In genomic region chr14:121508929-121509328, GRCm38 (mm10) we compare ENCODE assay signal across 29 mouse cellular contexts. TPM values are rescaled to one million over a fixed set of nuclear protein-coding genes. Genes with fewer than 3 reads are reported as not detected.
DNase-seq lines count a peak whose midpoint lies in the region; ATAC-seq and TF ChIP-seq lines count a peak whose summit lies in the region.
"Had no signal": no experiment of that assay in that cellular context is flagged by ENCODE, and none has a peak within 500 bp of the region (broad histone marks: within the 10 kb centered on the region; RNA-seq: fewer than 3 reads in every experiment).

No protein-coding gene starts in this region.

- H3K27ac ChIP-seq in kidney, embryonic 14.5 days (ENCODE audit: low read depth, low read length) = no peak overlapping the region
- no peak overlapping the region for H3K27ac ChIP-seq in liver, postnatal 0 days (ENCODE audit: low read depth)
- no peak overlapping the region for H3K27ac ChIP-seq in liver, embryonic 12.5 days
- peak overlapping the region; percentile 83; the same call in 1 of the 2 replicates for H3K27ac ChIP-seq in small intestine, adult 2 months (ENCODE audit: insufficient read depth, low read depth, low read length)
- no peak overlapping the region for H3K27ac ChIP-seq in left cerebral cortex, adult 2 months
- H3K27ac ChIP-seq: embryonic facial prominence, embryonic 12.5 days; embryonic facial prominence, embryonic 15.5 days; gastrocnemius, adult 2 months; hindbrain, embryonic 12.5 days had no signal

- TF ChIP-seq EP300 in liver, postnatal 0 days (IDR thresholded peaks at IDR 0.05; ENCODE audit: low read depth) = no peak

- TF ChIP-seq CTCF in liver, postnatal 0 days (IDR thresholded peaks at IDR 0.05; ENCODE audit: low read depth) = no peak
- no peak for TF ChIP-seq CTCF in small intestine, adult 2 months (IDR thresholded peaks at IDR 0.05; ENCODE audit: extremely low read depth, insufficient read length, insufficient replicate concordance, low read depth, low read length)
- no peak for TF ChIP-seq CTCF in left cerebral cortex, adult 2 months (IDR thresholded peaks at IDR 0.05)

- peak; percentile 20 for DNase-seq in kidney, adult 9 months
- DNase-seq in liver, postnatal 0 days = no peak
- DNase-seq in left cerebral cortex, adult 2 months (ENCODE audit: extremely low spot score in 1 of 2, low spot score in 2 of 2) = no peak
- DNase-seq: adrenal gland, adult 2 months; adrenal gland, postnatal 14 days; cerebellum, adult 11 months; cerebellum, adult 2 months; cerebellum, adult 9-11 months; cerebellum, postnatal 25 days; forebrain, postnatal 0 days; gastrocnemius, adult 2 months; gastrocnemius, postnatal 14 days; heart, adult 11 months had no signal

- H3K9me3 ChIP-seq in kidney, embryonic 14.5 days (ENCODE audit: control insufficient read depth, low read length) = no peaks in the 10 kb centered on the region
- H3K9me3 ChIP-seq in liver, postnatal 0 days (ENCODE audit: low read length) = no peaks in the 10 kb centered on the region
- no peaks in the 10 kb centered on the region for H3K9me3 ChIP-seq in liver, embryonic 12.5 days (replicated peaks)
- H3K9me3 ChIP-seq: embryonic facial prominence, embryonic 12.5 days; embryonic facial prominence, embryonic 15.5 days; hindbrain, embryonic 12.5 days had no signal

- H3K27me3 ChIP-seq in kidney, embryonic 14.5 days (ENCODE audit: control insufficient read depth, insufficient read depth, low read length) = peaks cover 15% of the 10 kb centered on the region; the same call in 1 of the 2 replicates
- H3K27me3 ChIP-seq in liver, postnatal 0 days (ENCODE audit: insufficient read depth, low read length) = peaks cover 14% of the 10 kb centered on the region
- peaks cover 37% of the 10 kb centered on the region for H3K27me3 ChIP-seq in liver, embryonic 12.5 days (replicated peaks)
- 0 out of 2 replicates have a peak, but pooled peaks cover 4% of the 10 kb centered on the region for H3K27me3 ChIP-seq in small intestine, adult 2 months (ENCODE audit: control insufficient read depth, insufficient read depth, low read length)

- no peak overlapping the region for H3K4me3 ChIP-seq in kidney, embryonic 14.5 days (ENCODE audit: low read length)
- H3K4me3 ChIP-seq in liver, postnatal 0 days (ENCODE audit: low read depth, low read length) = no peak overlapping the region
- no peak overlapping the region for H3K4me3 ChIP-seq in liver, embryonic 12.5 days
- H3K4me3 ChIP-seq in small intestine, adult 2 months (ENCODE audit: low read depth, low read length) = no peak overlapping the region
- no peak overlapping the region for H3K4me3 ChIP-seq in left cerebral cortex, adult 2 months
- H3K4me3 ChIP-seq: embryonic facial prominence, embryonic 12.5 days; embryonic facial prominence, embryonic 15.5 days; gastrocnemius, adult 2 months; hindbrain, embryonic 12.5 days had no signal

- intact Hi-C loops in left cerebral cortex, adult 2 months (cut with DNase I) = no loop called here

- TF ChIP-seq POLR2A in small intestine, adult 2 months (IDR thresholded peaks at IDR 0.05; ENCODE audit: low read depth, low read length) = no peak

- no peaks in the 10 kb centered on the region for H3K36me3 ChIP-seq in kidney, embryonic 14.5 days (ENCODE audit: control insufficient read depth, insufficient read depth, low read length)
- H3K36me3 ChIP-seq in liver, postnatal 0 days (replicated peaks; ENCODE audit: insufficient read depth, low read length) = no peaks in the 10 kb centered on the region
- H3K36me3 ChIP-seq in liver, embryonic 12.5 days = no peaks in the 10 kb centered on the region
- H3K36me3 ChIP-seq in small intestine, adult 2 months (ENCODE audit: control insufficient read depth, insufficient read depth, low read length) = no peaks in the 10 kb centered on the region
- H3K36me3 ChIP-seq: embryonic facial prominence, embryonic 12.5 days; embryonic facial prominence, embryonic 15.5 days; hindbrain, embryonic 12.5 days had no signal

- 76% methylated on average over 2 of the region's 2 CpGs for WGBS in kidney, embryonic 14.5 days
- 56% methylated on average over 2 of the region's 2 CpGs for WGBS in liver, postnatal 0 days (ENCODE audit: insufficient replicate concordance)
- WGBS in liver, embryonic 12.5 days (ENCODE audit: insufficient replicate concordance) = 48% methylated on average over 2 of the region's 2 CpGs
- WGBS in small intestine, adult 2 months = 23% methylated on average over 2 of the region's 2 CpGs

- H3K9ac ChIP-seq in kidney, embryonic 14.5 days (ENCODE audit: low read depth, low read length) = no peak overlapping the region
- no peak overlapping the region for H3K9ac ChIP-seq in liver, postnatal 0 days (replicated peaks)
- H3K9ac ChIP-seq in liver, embryonic 12.5 days = no peak overlapping the region
- H3K9ac ChIP-seq: embryonic facial prominence, embryonic 12.5 days; embryonic facial prominence, embryonic 15.5 days; forebrain, postnatal 0 days; hindbrain, embryonic 12.5 days had no signal

- no peak overlapping the region for H3K4me2 ChIP-seq in kidney, embryonic 14.5 days (replicated peaks; ENCODE audit: low read depth, low read length)
- no peak overlapping the region for H3K4me2 ChIP-seq in liver, postnatal 0 days (ENCODE audit: low read depth, low read length)
- no peak overlapping the region for H3K4me2 ChIP-seq in liver, embryonic 12.5 days
- H3K4me2 ChIP-seq: embryonic facial prominence, embryonic 12.5 days; embryonic facial prominence, embryonic 15.5 days; heart, embryonic 11.5 days; hindbrain, embryonic 12.5 days had no signal

- peaks cover 8% of the 10 kb centered on the region; the same call in 1 of the 2 replicates for H3K4me1 ChIP-seq in kidney, embryonic 14.5 days (ENCODE audit: control insufficient read depth, insufficient read depth, low read length)
- H3K4me1 ChIP-seq in liver, postnatal 0 days (ENCODE audit: insufficient read depth) = peaks cover 4% of the 10 kb centered on the region; the same call in 1 of the 2 replicates
- no peaks in the 10 kb centered on the region for H3K4me1 ChIP-seq in liver, embryonic 12.5 days
- H3K4me1 ChIP-seq in small intestine, adult 2 months (ENCODE audit: control insufficient read depth, insufficient read depth, insufficient read length, low read length) = peaks cover 5% of the 10 kb centered on the region

- ATAC-seq in kidney, embryonic 14.5 days (ENCODE audit: low FRiP score, low TSS enrichment) = no peak
- peak; percentile 61; the same call in 1 of the 2 replicates for ATAC-seq in liver, postnatal 0 days
- no peak for ATAC-seq in liver, embryonic 12.5 days
- ATAC-seq: CD4-positive, CD25-positive, alpha-beta regulatory T cell, adult 4 months; forebrain, embryonic 14.5 days; forebrain, postnatal 0 days had no signal

RNA-seq across cellular contexts. Expression of gene Slc15a1, which starts 3.9 kb away (rescaled TPM):
- polyA plus RNA-seq in kidney, embryonic 14.5 days (2014; fragmentation: Nextera tagmentation; extraction: Ambion mirVana) = 0.15 and 0.20 TPM in 2 replicates
- not detected in 2 replicates for polyA plus RNA-seq in liver, postnatal 0 days (2015; fragmentation: Nextera tagmentation; extraction: Ambion mirVana)
- polyA plus RNA-seq in liver, embryonic 12.5 days (2016; fragmentation: Nextera tagmentation; extraction: Ambion mirVana) = not detected in 2 replicates
- polyA plus RNA-seq in small intestine, adult 2 months (2012; rRNA removed) = 31.3 and 304 TPM in 2 replicates
- total RNA-seq in left cerebral cortex, adult 2 months (2021) = not detected
- total RNA-seq: common myeloid progenitor, adult 5-6 weeks; forebrain, postnatal 0 days; gastrocnemius, adult 2 months; gastrocnemius, postnatal 14 days; gastrocnemius, postnatal 4 days; heart, postnatal 25 days; hematopoietic stem cell, adult 5-6 weeks; MEL had no signal
- polyA plus RNA-seq: C2C12; cerebellum, adult 2 months; forebrain, embryonic 11.5 days; forebrain, embryonic 14.5 days; heart, embryonic 11.5 days had no signal

Comparison
In these comparisons a context has a peak if more than half of its experiments do, and no peak if none do; other contexts are left out.
1. RNA of gene Slc15a1, which starts 3.9 kb away (polyA plus RNA-seq): 31.3 to 304 TPM in small intestine, adult 2 months; 0.15 to 0.20 TPM in kidney, embryonic 14.5 days, not detected in liver, postnatal 0 days and not detected in liver, embryonic 12.5 days; every median in the first group is over 10 times any median in the second.